Mouse (Mus musculus) lung, embryonic 14.5 days (tissue): ENCODE measurements at regions not wholly inside any gene's neighbourhood (a gene's known extent, or its start where the extent isn't known, plus 50 kb on each side); places are given as distances from the start of the nearest gene placed in this dataset.

Source experiments
- ATAC-seq: fragments of 200-750 bp; cut with Nextera tagmentation; 2 replicates; pipeline ENCODE4 v1.8.0; 2017; ENCODE audit warnings: mild to moderate bottlenecking, moderate TSS enrichment, moderate library complexity; ENCODE audit not compliant: insufficient read depth
- DNase-seq: peaks from one replicate; pipeline ENCODE4 v3.0.0-alpha.2; 2015
- H3K27ac ChIP-seq: fragments of 300-500 bp; sonication (generic); 2 replicates; pipeline ENCODE4 v1.5.1; 2014; ENCODE audit warnings: low read depth, mild to moderate bottlenecking, moderate library complexity
- H3K27me3 ChIP-seq: fragments of 300-500 bp; sonication (generic); 2 replicates; pipeline ENCODE4 v1.6.1; 2014; ENCODE audit warnings: low read length, control low read depth; ENCODE audit not compliant: insufficient read depth
- H3K36me3 ChIP-seq: fragments of 300-500 bp; sonication (generic); 2 replicates; pipeline ENCODE4 v1.6.1; 2014; ENCODE audit warnings: control low read depth; ENCODE audit not compliant: insufficient read depth
- H3K4me1 ChIP-seq: fragments of 300-500 bp; sonication (generic); 2 replicates; pipeline ENCODE4 v1.6.1; 2014; ENCODE audit warnings: antibody characterized with exemption, control low read depth; ENCODE audit not compliant: insufficient read depth
- H3K4me2 ChIP-seq: fragments of 300-500 bp; sonication (generic); 2 replicates; pipeline ENCODE4 v1.6.1; 2014; ENCODE audit warnings: mild to moderate bottlenecking
- H3K4me3 ChIP-seq: fragments of 300-500 bp; sonication (generic); 2 replicates; pipeline ENCODE4 v1.5.1; 2014; ENCODE audit warnings: low read depth, low read length
- H3K9ac ChIP-seq: fragments of 300-500 bp; sonication (generic); 2 replicates; pipeline ENCODE4 v1.6.1; 2014
- H3K9me3 ChIP-seq: fragments of 300-500 bp; sonication (generic); 2 replicates; pipeline ENCODE4 v1.6.1; 2016; ENCODE audit warnings: low read depth, low read length, control low read depth
- CTCF ChIP-seq: IDR thresholded peaks from 2 replicates; pipeline ENCODE4 v1.5.1; 2016; ENCODE audit warnings: antibody characterized with exemption, low read depth
- WGBS: fragments of 180-500 bp; shearing (Covaris S2); extraction: QIAGEN DNeasy Blood & Tissue Kit; methylation state at CpG from one replicate; pipeline ENCODE4 v1.1.7; 2014; 5-methylcytosine and 5-hydroxymethylcytosine counted together

DNA sequence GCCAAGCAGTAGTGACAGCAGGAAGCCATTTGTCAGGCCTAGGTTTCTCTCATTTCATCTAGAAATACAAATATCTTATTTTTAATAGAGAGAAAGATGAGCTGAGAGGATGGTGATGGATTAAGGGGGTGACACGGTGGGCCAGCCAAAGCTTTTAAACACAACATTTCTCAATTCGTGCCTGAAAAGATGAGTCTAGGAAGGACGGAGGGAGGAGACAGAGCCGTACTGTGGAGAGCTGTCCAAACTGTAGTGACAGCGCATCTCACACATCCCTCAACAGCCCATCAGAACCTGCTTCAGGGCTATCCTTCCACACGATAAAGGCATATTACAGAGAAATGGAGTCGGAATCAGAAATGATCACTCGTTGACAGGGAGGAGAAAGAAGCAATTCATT lies 848.0 kb downstream of the Slc4a3 start:
- DNase-seq, result peak; percentile 77
- H3K36me3 ChIP-seq, result no peaks in the 10 kb centered on the region
- H3K4me1 ChIP-seq, result 0 out of 2 replicates have a peak, but pooled peaks cover 6% of the 10 kb centered on the region
- WGBS, result 25% methylated on average over 8 of the region's 8 CpGs
- no peak overlapping the region for H3K4me3 ChIP-seq
- peak; percentile 44; the same call in 1 of the 2 replicates for ATAC-seq
- H3K9me3 ChIP-seq, result no peaks in the 10 kb centered on the region
- H3K27ac ChIP-seq, result no peak overlapping the region
- H3K27me3 ChIP-seq, result no peaks in the 10 kb centered on the region
- TF ChIP-seq CTCF, result no peak
- H3K9ac ChIP-seq, result no peak overlapping the region
- no peak overlapping the region for H3K4me2 ChIP-seq

DNA sequence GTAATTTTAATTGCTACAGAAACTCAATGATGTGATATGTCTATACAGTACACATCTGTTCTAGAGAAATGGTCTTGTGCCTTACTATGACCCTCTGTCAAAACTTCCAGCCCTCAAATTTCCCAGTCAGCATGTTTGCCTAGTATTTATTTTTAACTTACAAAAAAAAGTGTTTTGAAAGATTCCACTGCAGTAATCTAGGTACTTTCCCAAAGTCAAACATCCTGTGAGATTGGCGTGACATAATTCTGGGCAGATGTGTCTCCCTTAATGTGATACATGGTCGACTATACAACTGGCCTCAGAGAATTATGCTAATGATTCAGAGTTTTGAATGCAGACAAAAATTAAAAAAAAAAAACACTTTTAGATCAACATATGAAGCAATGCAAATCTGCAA lies 856.8 kb downstream of the Slc4a3 start:
- no peak overlapping the region for H3K4me2 ChIP-seq
- no peak overlapping the region for H3K27ac ChIP-seq
- H3K9ac ChIP-seq, result no peak overlapping the region
- H3K27me3 ChIP-seq, result no peaks in the 10 kb centered on the region
- ATAC-seq (no peak), DNase-seq (no peak)
- H3K36me3 ChIP-seq, result no peaks in the 10 kb centered on the region
- no peak overlapping the region for H3K4me3 ChIP-seq
- H3K9me3 ChIP-seq, result no peaks in the 10 kb centered on the region
- 50% methylated on average over 2 of the region's 2 CpGs for WGBS
- no peak for TF ChIP-seq CTCF
- H3K4me1 ChIP-seq, result no peaks in the 10 kb centered on the region

DNA sequence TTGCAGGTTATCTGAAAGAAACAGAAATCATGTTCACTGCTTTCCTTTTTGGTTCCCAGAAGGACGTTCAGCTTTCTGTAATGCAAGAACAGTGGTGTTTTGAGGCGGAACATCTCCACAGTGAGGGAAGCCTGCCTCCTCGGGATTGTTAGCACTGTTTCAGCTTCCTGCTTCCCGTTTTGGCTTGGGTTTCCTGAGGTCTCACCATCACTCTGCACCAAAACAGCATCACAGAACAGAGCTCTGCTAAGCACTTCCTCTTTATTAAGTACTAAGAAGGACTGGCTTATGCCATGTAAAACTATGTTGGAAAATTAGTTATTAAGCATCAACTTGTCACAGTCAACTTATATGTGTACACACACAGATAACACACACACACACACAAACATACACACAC lies 857.9 kb downstream of the Slc4a3 start:
- H3K36me3 ChIP-seq, result no peaks in the 10 kb centered on the region
- DNase-seq (no peak), ATAC-seq (no peak)
- 56% methylated on average over 4 of the region's 4 CpGs for WGBS
- no peak overlapping the region for H3K4me3 ChIP-seq
- H3K27ac ChIP-seq, result no peak overlapping the region
- H3K9me3 ChIP-seq, result no peaks in the 10 kb centered on the region
- H3K4me1 ChIP-seq, result no peaks in the 10 kb centered on the region
- H3K27me3 ChIP-seq, result no peaks in the 10 kb centered on the region
- no peak overlapping the region for H3K9ac ChIP-seq
- H3K4me2 ChIP-seq, result no peak overlapping the region
- no peak for TF ChIP-seq CTCF

DNA sequence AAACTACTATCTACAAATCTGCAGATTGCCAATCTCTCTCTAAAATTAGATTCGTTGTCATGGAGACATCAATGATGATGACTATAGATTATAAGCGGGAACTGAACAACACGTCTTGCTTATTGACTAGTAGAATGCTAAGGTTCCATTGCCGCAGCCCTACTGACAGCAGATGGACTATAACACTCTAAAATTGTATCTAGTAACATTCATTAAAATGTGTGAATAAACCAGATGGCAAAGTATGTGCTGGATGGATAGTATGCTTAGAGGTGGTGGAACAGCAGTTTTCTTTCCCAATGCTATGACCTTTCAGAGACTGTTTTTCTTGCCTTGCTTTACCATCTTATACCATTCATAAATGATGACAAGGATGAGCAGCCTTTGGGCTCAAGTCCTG lies 864.7 kb downstream of the Slc4a3 start:
- Histone ChIP-seq H3K4me2 (no peak overlapping the region), H3K9ac (no peak overlapping the region), H3K27ac (no peak overlapping the region), H3K27me3 (no peaks in the 10 kb centered on the region), H3K4me3 (no peak overlapping the region), H3K36me3 (no peaks in the 10 kb centered on the region), H3K9me3 (no peaks in the 10 kb centered on the region), H3K4me1 (no peaks in the 10 kb centered on the region)
- no peak for TF ChIP-seq CTCF
- WGBS, result 91% methylated on average over 4 of the region's 4 CpGs
- DNase-seq (no peak), ATAC-seq (no peak)

DNA sequence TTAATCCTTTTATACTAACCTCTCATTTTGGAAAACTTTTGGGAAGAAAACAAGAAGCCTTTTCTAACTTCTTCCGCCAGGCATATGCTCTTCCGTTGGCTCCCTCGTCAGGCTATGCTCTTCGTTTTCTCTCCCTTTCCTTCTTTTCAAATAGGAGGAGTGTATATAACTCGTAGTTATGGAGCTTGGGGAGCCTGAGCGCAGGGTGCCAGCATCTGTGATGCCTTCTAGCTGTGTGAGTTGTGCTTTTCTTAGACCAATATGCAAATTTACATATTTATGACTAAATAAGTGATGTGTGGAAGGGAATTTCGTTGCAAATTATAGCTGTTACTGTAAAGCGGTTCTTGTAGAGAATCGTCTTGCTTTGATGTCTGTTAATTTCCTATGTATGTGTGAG lies 874.5 kb downstream of the Slc4a3 start:
- WGBS, result 88% methylated on average over 9 of the region's 9 CpGs
- TF ChIP-seq CTCF, result no peak

DNA sequence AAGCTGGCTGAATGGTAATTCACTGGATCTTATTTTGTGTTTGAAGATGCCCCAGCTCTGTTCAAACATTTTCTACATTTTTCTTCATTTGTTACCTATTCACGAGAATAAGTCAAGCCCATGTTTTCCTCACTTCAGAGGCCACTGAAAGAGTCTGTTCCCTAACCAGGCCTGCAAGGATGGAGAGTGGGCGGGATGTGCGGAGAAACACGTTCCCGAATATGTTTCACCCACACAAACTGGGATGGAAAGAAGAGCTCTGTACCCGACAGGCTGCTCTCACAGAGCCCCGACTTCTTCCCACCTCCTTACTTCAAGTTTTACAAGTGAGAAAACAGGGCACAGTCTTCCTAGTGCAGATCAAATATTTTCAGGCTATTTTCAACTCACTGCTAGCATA lies 881.4 kb downstream of the Slc4a3 start:
- no peaks in the 10 kb centered on the region for H3K4me1 ChIP-seq
- 61% methylated on average over 7 of the region's 7 CpGs for WGBS
- H3K36me3 ChIP-seq, result no peaks in the 10 kb centered on the region
- H3K4me3 ChIP-seq, result no peak overlapping the region
- H3K27ac ChIP-seq, result no peak overlapping the region
- H3K9me3 ChIP-seq, result no peaks in the 10 kb centered on the region
- H3K4me2 ChIP-seq, result no peak overlapping the region
- no peak for TF ChIP-seq CTCF
- H3K27me3 ChIP-seq, result no peaks in the 10 kb centered on the region
- DNase-seq (no peak), ATAC-seq (no peak)
- H3K9ac ChIP-seq, result no peak overlapping the region

More for the DNA sequence above, 874.5 kb downstream of the Slc4a3 start:
- Histone ChIP-seq H3K4me2 (no peak overlapping the region), H3K36me3 (no peaks in the 10 kb centered on the region), H3K27me3 (no peaks in the 10 kb centered on the region), H3K4me3 (no peak overlapping the region), H3K9me3 (no peaks in the 10 kb centered on the region), H3K27ac (no peak overlapping the region), H3K9ac (no peak overlapping the region), H3K4me1 (no peaks in the 10 kb centered on the region)
- no peak for ATAC-seq
- no peak for DNase-seq

DNA sequence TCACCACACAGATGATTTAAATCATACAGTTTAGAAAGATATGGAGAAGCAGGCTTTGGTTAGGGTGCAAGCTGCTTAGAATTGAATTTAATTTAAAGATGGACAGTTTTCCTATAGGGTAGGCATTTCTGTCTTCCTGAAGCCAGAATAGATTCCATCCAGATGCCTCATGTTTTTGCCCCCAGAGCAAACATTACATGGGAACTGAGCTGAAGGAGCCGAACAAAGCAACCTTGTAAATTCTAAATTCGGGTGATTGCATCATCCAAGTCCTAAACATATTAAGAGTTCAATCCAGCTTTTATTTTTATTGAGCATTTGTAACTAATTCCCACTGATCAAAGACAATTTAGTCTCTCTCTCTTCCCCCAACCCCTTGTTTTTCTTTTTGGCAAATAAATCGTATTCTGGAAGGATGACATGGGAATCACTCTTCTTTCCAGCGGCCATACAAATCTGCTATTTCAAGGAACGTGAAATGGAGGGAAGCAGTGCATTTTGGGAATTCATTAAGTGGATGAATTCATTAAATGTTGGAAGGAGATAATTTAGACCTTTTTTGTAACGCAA lies 884.1 kb downstream of the Slc4a3 start:
- no peak for ATAC-seq
- H3K9me3 ChIP-seq, result no peaks in the 10 kb centered on the region
- no peak overlapping the region for H3K9ac ChIP-seq
- H3K36me3 ChIP-seq, result no peaks in the 10 kb centered on the region
- no peaks in the 10 kb centered on the region for H3K4me1 ChIP-seq
- H3K27me3 ChIP-seq, result no peaks in the 10 kb centered on the region
- no peak for DNase-seq
- no peak overlapping the region for H3K4me2 ChIP-seq
- TF ChIP-seq CTCF, result no peak
- 79% methylated on average over 6 of the region's 6 CpGs for WGBS
- no peak overlapping the region for H3K27ac ChIP-seq
- H3K4me3 ChIP-seq, result no peak overlapping the region

DNA sequence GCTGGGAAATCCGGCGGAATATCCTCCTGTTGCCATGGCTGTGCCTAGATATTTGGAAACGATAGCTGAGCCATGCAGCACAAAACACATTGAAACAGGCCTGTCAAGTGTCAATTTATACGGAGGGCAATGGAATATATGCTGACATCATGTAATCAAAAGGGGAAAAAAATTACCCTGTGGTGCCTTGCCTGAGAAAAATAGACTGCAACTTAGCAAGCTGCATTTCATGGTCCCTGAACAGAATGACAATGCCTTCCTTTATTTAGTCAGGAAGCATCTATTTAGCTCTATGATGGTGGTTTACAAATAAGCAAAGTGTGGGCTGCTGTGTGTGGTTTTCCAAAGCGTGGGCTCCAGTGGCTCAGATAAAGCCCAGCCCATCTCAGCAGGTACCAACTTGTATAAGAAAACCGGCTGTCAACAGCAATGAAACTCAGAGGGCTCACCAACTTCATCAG lies 887.4 kb downstream of the Slc4a3 start:
- no peaks in the 10 kb centered on the region for H3K4me1 ChIP-seq
- no peaks in the 10 kb centered on the region for H3K9me3 ChIP-seq
- H3K27ac ChIP-seq, result no peak overlapping the region
- 59% methylated on average over 6 of the region's 6 CpGs for WGBS
- no peaks in the 10 kb centered on the region for H3K36me3 ChIP-seq
- H3K27me3 ChIP-seq, result no peaks in the 10 kb centered on the region
- DNase-seq (no peak), ATAC-seq (no peak)
- no peak for TF ChIP-seq CTCF
- H3K4me3 ChIP-seq, result no peak overlapping the region
- no peak overlapping the region for H3K4me2 ChIP-seq
- no peak overlapping the region for H3K9ac ChIP-seq
